18 mouse cellular contexts compared by ENCODE assay signal in the genomic region with DNA sequence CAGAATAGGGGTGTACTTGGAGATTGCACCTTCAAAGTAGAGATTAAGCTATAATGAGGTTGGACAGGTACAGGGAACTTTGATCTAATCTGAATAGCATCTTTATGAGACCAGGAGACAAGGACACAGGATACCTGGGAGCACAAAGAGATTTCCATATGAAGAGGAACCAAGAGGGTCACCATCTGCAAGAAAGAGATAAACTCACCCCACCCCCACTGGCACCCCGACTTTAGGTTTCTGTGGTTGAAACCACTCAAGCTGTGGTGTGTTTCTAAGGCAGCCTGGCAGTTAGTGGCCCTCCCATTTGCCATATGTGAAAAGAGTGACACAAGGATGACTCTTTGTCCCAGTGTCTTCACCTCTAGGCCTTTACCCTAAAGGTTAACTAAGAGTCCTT. TPM values are rescaled to one million over a fixed set of nuclear protein-coding genes. Genes with fewer than 3 reads are reported as not detected.
A peak's percentile ranks its signal among the peaks of the same experiment; 100 is the strongest.
DNase-seq lines count a peak whose midpoint lies in the region; ATAC-seq and TF ChIP-seq lines count a peak whose summit lies in the region.
"Had no signal": no experiment of that assay in that cellular context is flagged by ENCODE, and none has a peak within 500 bp of the region (broad histone marks: within the 10 kb centered on the region; RNA-seq: fewer than 3 reads in every experiment).

No protein-coding gene starts in this region.

- no peaks in the 10 kb centered on the region for H3K9me3 ChIP-seq in G1E (replicated peaks)
- H3K9me3 ChIP-seq in midbrain, postnatal 0 days (ENCODE audit: low read length) = no peaks in the 10 kb centered on the region
- H3K9me3 ChIP-seq: embryonic facial prominence, embryonic 13.5 days; forebrain, embryonic 12.5 days; heart, embryonic 13.5 days; hindbrain, embryonic 15.5 days had no signal

- intact Hi-C loops in left cerebral cortex, postnatal 36 days (cut with DNase I) = no loop called here

- peak; percentile 58 for ATAC-seq in G1E (ENCODE audit: extremely low read depth, insufficient number of reproducible peaks, low FRiP score, poor library complexity, severe bottlenecking)
- ATAC-seq in granulocyte monocyte progenitor cell, adult 5-6 weeks (replicated peaks; ENCODE audit: poor library complexity, severe bottlenecking) = peak; percentile 33; the same call in 1 of the 2 replicates
- no peak for ATAC-seq in monocyte, adult 5-6 weeks (replicated peaks; ENCODE audit: insufficient number of reproducible peaks, low FRiP score, low TSS enrichment, poor library complexity, severe bottlenecking)
- no peak for ATAC-seq in midbrain, postnatal 0 days (ENCODE audit: low FRiP score)
- ATAC-seq: forebrain, embryonic 16.5 days had no signal

- H3K4me3 ChIP-seq in G1E (ENCODE audit: low read depth, low read length) = no peak overlapping the region
- H3K4me3 ChIP-seq in midbrain, postnatal 0 days (ENCODE audit: low read depth, low read length) = no peak overlapping the region
- H3K4me3 ChIP-seq: embryonic facial prominence, embryonic 13.5 days; forebrain, embryonic 12.5 days; heart, embryonic 13.5 days; hindbrain, embryonic 15.5 days had no signal

- H3K4me1 ChIP-seq in G1E (ENCODE audit: insufficient read depth, low read depth, low read length) = peaks cover 75% of the 10 kb centered on the region
- H3K4me1 ChIP-seq in midbrain, postnatal 0 days (ENCODE audit: insufficient read depth, low read length) = no peaks in the 10 kb centered on the region
- H3K4me1 ChIP-seq: embryonic facial prominence, embryonic 13.5 days; forebrain, embryonic 12.5 days; heart, embryonic 13.5 days; hindbrain, embryonic 15.5 days had no signal

- H3K36me3 ChIP-seq in G1E (replicated peaks) = no peaks in the 10 kb centered on the region
- H3K36me3 ChIP-seq in midbrain, postnatal 0 days (ENCODE audit: insufficient read depth, low read length) = no peaks in the 10 kb centered on the region
- H3K36me3 ChIP-seq: embryonic facial prominence, embryonic 13.5 days; forebrain, embryonic 12.5 days; heart, embryonic 13.5 days; hindbrain, embryonic 15.5 days had no signal

- TF ChIP-seq CTCF in G1E (IDR thresholded peaks at IDR 0.05; ENCODE audit: low read depth, low read length) = no peak
- no peak for TF ChIP-seq CTCF in midbrain, postnatal 0 days (IDR thresholded peaks at IDR 0.05)

- WGBS in midbrain, postnatal 0 days = 94% methylated on average over 1 of the region's 1 CpGs

- H3K27me3 ChIP-seq in G1E (ENCODE audit: insufficient read depth, low read length) = peaks cover 29% of the 10 kb centered on the region
- H3K27me3 ChIP-seq in midbrain, postnatal 0 days (ENCODE audit: insufficient read depth, low read length) = no peaks in the 10 kb centered on the region
- H3K27me3 ChIP-seq: embryonic facial prominence, embryonic 13.5 days; hindbrain, embryonic 15.5 days had no signal

- no peak overlapping the region for H3K4me2 ChIP-seq in midbrain, postnatal 0 days (ENCODE audit: low read depth, low read length, poor library complexity, severe bottlenecking)
- H3K4me2 ChIP-seq: embryonic facial prominence, embryonic 13.5 days; forebrain, embryonic 12.5 days; heart, embryonic 13.5 days; hindbrain, embryonic 15.5 days had no signal

- no peak overlapping the region for H3K9ac ChIP-seq in midbrain, postnatal 0 days (replicated peaks; ENCODE audit: low read length, poor library complexity, severe bottlenecking)
- H3K9ac ChIP-seq: embryonic facial prominence, embryonic 13.5 days; forebrain, embryonic 12.5 days; heart, embryonic 13.5 days; hindbrain, embryonic 15.5 days had no signal

- DNase-seq in spleen, postnatal 36 days (ENCODE audit: low spot score in 2 of 2) = peak; percentile 65 to 70
- no peak for DNase-seq in spleen, adult 12 weeks (ENCODE audit: low spot score)
- DNase-seq in G1E (ENCODE audit: low spot score) = peak; percentile 61
- DNase-seq in left cerebral cortex, postnatal 36 days (ENCODE audit: low spot score in 2 of 2) = no peak
- no peak for DNase-seq in midbrain, postnatal 0 days (ENCODE audit: low spot score)
- DNase-seq: adrenal gland, postnatal 10 days; cerebellum, adult 11 months; cerebellum, adult 8-10 months; cerebellum, postnatal 14 days; gastrocnemius, postnatal 14 days; heart, postnatal 36 days had no signal

- no peak overlapping the region for H3K27ac ChIP-seq in midbrain, postnatal 0 days (ENCODE audit: low read depth, low read length)
- H3K27ac ChIP-seq: embryonic facial prominence, embryonic 13.5 days; forebrain, embryonic 12.5 days; heart, embryonic 13.5 days; hindbrain, embryonic 15.5 days had no signal

RNA-seq across cellular contexts. Expression of a gene that starts 39.0 kb away (rescaled TPM):
- total RNA-seq in G1E (2014; fragmentation: Nextera tagmentation) = 25.2 and 32.4 TPM in 2 replicates
- 30.5 and 33.2 TPM in 2 replicates for total RNA-seq in G1E (2017)
- 74.2 and 119 TPM in 2 replicates for polyA plus RNA-seq in G1E (2012)
- 12.4 and 14.1 TPM in 2 replicates for total RNA-seq in granulocyte monocyte progenitor cell, adult 5-6 weeks (2014; fragmentation: Nextera tagmentation)
- total RNA-seq in granulocyte monocyte progenitor cell, adult 5-6 weeks (2017) = 8.5 and 10.3 TPM in 2 replicates
- 10 to 100 TPM; 23.5 to 31.0 TPM for total RNA-seq in left cerebral cortex, postnatal 36 days (2021)
- 1.6 to 6.3 TPM (median 5.0 TPM) in 3 replicates for total RNA-seq in monocyte, adult 5-6 weeks (2017)
- total RNA-seq in midbrain, postnatal 0 days (2014; rRNA removed) = 14.5 and 18.2 TPM in 2 replicates
- polyA plus RNA-seq in midbrain, postnatal 0 days (2015; fragmentation: Nextera tagmentation; extraction: Ambion mirVana) = 31.1 and 34.1 TPM in 2 replicates

Comparison
In these comparisons a context has a peak if more than half of its experiments do, and no peak if none do; other contexts are left out.
1. DNase-seq: peak in spleen, postnatal 36 days (2 of 2) and G1E (single experiment); none in spleen, adult 12 weeks (single experiment), left cerebral cortex, postnatal 36 days (0 of 2) and midbrain, postnatal 0 days (single experiment).
2. ATAC-seq: peak in G1E (single experiment) and granulocyte monocyte progenitor cell, adult 5-6 weeks (single experiment); none in monocyte, adult 5-6 weeks (single experiment) and midbrain, postnatal 0 days (single experiment).